Mouse (Mus musculus) gastrocnemius, adult 8-10 months (tissue): Measurements from ENCODE around the gene Sos1. TPM values are rescaled to one million over a fixed set of nuclear protein-coding genes. Genes with fewer than 3 reads are reported as not detected.

ENCODE experiments used
- total RNA-seq, 4 experiments: library from RNA; stranded (reverse); gene quantifications; 2 replicates each; pipeline ENCODE4 v1.2.4; 2022

The Sos1 gene
- total RNA-seq, 4 experiments from 2014 or later, result 13.2 to 16.6 (median 16.0) TPM

Other genes with a start within 250 kb of the Sos1 start
- gene Morn2, start 190.2 kb downstream of the Sos1 start, total RNA-seq, result 1 to 10 TPM; 5.5 to 9.6 (median 7.1) TPM
- 10 to 100 TPM in 1 of 4 experiments, 1 to 10 TPM in 3; 6.8 to 10.0 (median 7.6) TPM for gene Dhx57, start 190.0 kb downstream of the Sos1 start, total RNA-seq
- gene Arhgef33, start 173.0 kb downstream of the Sos1 start, total RNA-seq, result not detected
- not detected for gene Gm10190, start 106.9 kb downstream of the Sos1 start, total RNA-seq
- under 1 TPM in 1 of 4 experiments, not detected in 3; 0.10 TPM for gene Cdkl4, start 97.4 kb upstream of the Sos1 start, total RNA-seq
- gene Map4k3, start 248.0 kb upstream of the Sos1 start, total RNA-seq, result 10 to 100 TPM; 11.9 to 12.7 (median 12.4) TPM